Mouse (Mus musculus): ENCODE results near the gene Ddx3y.

DNA sequence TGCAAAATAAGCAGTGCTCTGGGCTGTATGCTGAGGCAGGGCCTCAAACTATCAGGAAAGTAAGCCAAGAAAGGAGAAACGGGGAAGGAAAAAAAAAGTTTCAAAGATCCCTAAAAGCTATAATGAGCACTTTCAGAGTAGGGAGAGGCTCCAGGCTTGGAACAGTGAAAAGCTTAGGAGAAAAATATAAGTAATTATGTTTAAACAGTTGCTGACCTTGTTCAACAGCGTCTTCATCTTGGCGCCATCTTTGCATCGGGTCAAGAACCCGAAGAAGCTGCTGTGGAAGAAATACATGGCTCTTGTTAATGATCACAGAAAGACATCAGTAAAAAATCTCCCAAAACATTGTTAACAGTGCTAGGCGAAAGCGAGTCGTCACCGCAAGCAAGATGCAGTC, 41.5 kb downstream of the Ddx3y start:
- TF ChIP-seq GATA1 (IDR thresholded peaks at IDR 0.05; ENCODE audit: borderline replicate concordance, low read length): no peak
- no peak for TF ChIP-seq FLI1 (IDR thresholded peaks at IDR 0.05; ENCODE audit: low read length)
